Comparison of ENCODE assay signal across 10 mouse cellular contexts in the genomic region with DNA sequence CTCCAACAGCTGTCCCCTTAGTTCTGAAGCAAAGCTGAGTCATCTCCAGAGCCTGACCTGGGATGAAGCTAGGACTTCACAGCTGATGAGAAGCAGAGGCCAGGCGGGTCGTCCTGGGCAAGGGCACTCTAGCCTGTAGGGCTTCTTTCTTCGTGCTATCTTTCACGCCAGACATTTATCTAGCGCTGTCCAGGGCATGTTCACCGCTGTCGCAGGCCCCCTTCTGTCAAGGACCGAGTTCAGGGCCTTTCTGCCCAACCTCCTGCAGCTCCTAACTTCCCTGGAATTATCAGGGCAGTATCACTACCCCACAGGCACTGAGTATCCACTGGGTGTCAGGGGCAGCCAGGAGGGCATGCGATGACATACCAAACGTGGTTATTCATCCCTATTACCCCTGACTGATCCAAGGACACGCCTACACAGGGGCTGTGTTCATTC. TPM values are rescaled to one million over a fixed set of nuclear protein-coding genes. Genes with fewer than 3 reads are reported as not detected.
DNase-seq lines count a peak whose midpoint lies in the region; TF ChIP-seq lines count a peak whose summit lies in the region.
"Had no signal": no experiment of that assay in that cellular context is flagged by ENCODE, and none has a peak within 500 bp of the region (broad histone marks: within the 10 kb centered on the region; RNA-seq: fewer than 3 reads in every experiment).

No protein-coding gene starts in this region.

- TF ChIP-seq CTCF in embryonic fibroblast, embryonic 13.5 days (IDR thresholded peaks at IDR 0.05; ENCODE audit: borderline replicate concordance, insufficient read depth, low read length), result no peak

- DNase-seq in kidney, postnatal 14 days, result peak; percentile 21
- no peak for DNase-seq in kidney, postnatal 25 days
- no peak for DNase-seq in limb, embryonic 10.5 days (ENCODE audit: low spot score)
- peak; percentile 36 to 49 for DNase-seq in spleen, postnatal 14 days (ENCODE audit: low spot score in 2 of 2)
- no peak for DNase-seq in left cerebral cortex, postnatal 14 days (ENCODE audit: low spot score in 2 of 2)
- DNase-seq in layer of hippocampus, postnatal 10 days (ENCODE audit: low spot score in 2 of 2), result no peak
- DNase-seq: lung, adult 18-20 months; right cerebral cortex, postnatal 14 days had no signal

- 0 out of 2 replicates have a peak overlapping the region, but pooled peaks have one; percentile 15 for H3K4me3 ChIP-seq in embryonic fibroblast, embryonic 13.5 days (ENCODE audit: insufficient read depth, low read length)
- no peak overlapping the region for H3K4me3 ChIP-seq in limb, embryonic 10.5 days
- H3K4me3 ChIP-seq: embryonic facial prominence, embryonic 13.5 days had no signal

- no peak overlapping the region for H3K27ac ChIP-seq in embryonic fibroblast, embryonic 13.5 days (ENCODE audit: insufficient read depth, low read length)
- H3K27ac ChIP-seq in limb, embryonic 10.5 days, result 0 out of 2 replicates have a peak overlapping the region, but pooled peaks have one; percentile 16
- H3K27ac ChIP-seq: embryonic facial prominence, embryonic 13.5 days had no signal

- H3K4me1 ChIP-seq in embryonic fibroblast, embryonic 13.5 days (ENCODE audit: control insufficient read depth, insufficient read depth, low read length), result peaks cover 18% of the 10 kb centered on the region
- H3K4me1 ChIP-seq in limb, embryonic 10.5 days, result peaks cover 47% of the 10 kb centered on the region

- intact Hi-C loops in left cerebral cortex, postnatal 14 days (cut with DNase I), result loop anchor here (5.0 to 10.0 kb wide), 3 partner anchors 66 to 236 kb away; no protein-coding TSS in a partner anchor

- peaks cover 5% of the 10 kb centered on the region; the same call in 1 of the 2 replicates for H3K36me3 ChIP-seq in limb, embryonic 10.5 days
- H3K36me3 ChIP-seq: embryonic facial prominence, embryonic 13.5 days had no signal

- peaks cover 20% of the 10 kb centered on the region for H3K27me3 ChIP-seq in limb, embryonic 10.5 days (ENCODE audit: low read depth, poor library complexity, severe bottlenecking)

- no peak for TF ChIP-seq POLR2A in embryonic fibroblast, embryonic 13.5 days (IDR thresholded peaks at IDR 0.05; ENCODE audit: low read depth, low read length)

- H3K9me3 ChIP-seq in limb, embryonic 10.5 days (replicated peaks), result no peaks in the 10 kb centered on the region
- H3K9me3 ChIP-seq: embryonic facial prominence, embryonic 13.5 days had no signal

- 70% methylated on average over 11 of the region's 11 CpGs for WGBS in limb, embryonic 10.5 days

RNA-seq across cellular contexts. Expression of a gene that starts 4.1 kb away (rescaled TPM):
- polyA plus RNA-seq in embryonic fibroblast, embryonic 13.5 days (2011; ENCODE audit: insufficient read length, low read depth, missing spikeins), result 102 and 120 TPM in 2 replicates
- 21.8 and 30.3 TPM in 2 replicates for polyA plus RNA-seq in limb, embryonic 10.5 days (2016; fragmentation: Nextera tagmentation; extraction: Ambion mirVana)
- total RNA-seq in left cerebral cortex, postnatal 14 days (2021), result 10 to 100 TPM; 21.3 to 22.7 TPM
- total RNA-seq in layer of hippocampus, postnatal 10 days (2021), result 10 to 100 TPM; 13.7 to 16.4 TPM

Comparison
In these comparisons a context has a peak if more than half of its experiments do, and no peak if none do; other contexts are left out.
1. DNase-seq: peak in kidney, postnatal 14 days (single experiment) and spleen, postnatal 14 days (2 of 2); none in kidney, postnatal 25 days (0 of 2), limb, embryonic 10.5 days (single experiment), left cerebral cortex, postnatal 14 days (0 of 2) and layer of hippocampus, postnatal 10 days (0 of 2).